Mouse (Mus musculus) liver, embryonic 14.5 days (tissue): Measurements from ENCODE around the gene Znrf1. TPM values are rescaled to one million over a fixed set of nuclear protein-coding genes. Genes with fewer than 3 reads are reported as not detected.

Source experiments
- ATAC-seq: fragments of 200-750 bp; cut with Nextera tagmentation; 2 replicates; pipeline ENCODE4 v1.8.0; 2017; ENCODE audit warnings: moderate number of reproducible peaks, mild to moderate bottlenecking, moderate library complexity; ENCODE audit not compliant: insufficient read depth
- DNase-seq, 3 experiments: peaks; one replicate each; pipeline ENCODE4 v3.0.0-alpha.2; 2012 to 2013; ENCODE audit warnings: low read depth in 3 of 3, low spot score in 3 of 3
- H3K27ac ChIP-seq: fragments of 300-500 bp; sonication (generic); 2 replicates; pipeline ENCODE4 v1.5.1; 2014; ENCODE audit warnings: moderate library complexity, mild to moderate bottlenecking, control low read depth, inconsistent platforms
- H3K27me3 ChIP-seq: fragments of 300-500 bp; sonication (generic); 2 replicates; pipeline ENCODE4 v1.6.1; 2014; ENCODE audit warnings: mild to moderate bottlenecking, low read length, moderate library complexity; ENCODE audit not compliant: control insufficient read depth, insufficient read depth
- H3K36me3 ChIP-seq: fragments of 300-500 bp; sonication (generic); replicated peaks from 2 replicates; pipeline ENCODE4 v1.6.1; 2014; ENCODE audit warnings: low read depth; ENCODE audit not compliant: control insufficient read depth, insufficient read depth
- H3K4me1 ChIP-seq, 2 experiments: fragments of 200-500 bp in 1 of 2; fragments of 300-500 bp in 1 of 2; sonication (generic) in 1 of 2; replicated peaks; 2 replicates each; pipeline ENCODE4 v1.6.1; 2012 to 2014; ENCODE audit warnings: antibody characterized with exemption in 1 of 2, inconsistent platforms in 1 of 2, low read length in 1 of 2; ENCODE audit not compliant: control insufficient read depth in 2 of 2, insufficient read depth in 2 of 2
- H3K4me2 ChIP-seq: fragments of 300-500 bp; sonication (generic); 2 replicates; pipeline ENCODE4 v1.6.1; 2014; ENCODE audit warnings: low read depth, mild to moderate bottlenecking, control low read depth, moderate library complexity
- H3K4me3 ChIP-seq, 2 experiments: fragments of 200-500 bp in 1 of 2; fragments of 300-500 bp in 1 of 2; sonication (generic) in 1 of 2; 2 replicates each; pipeline ENCODE4 v1.5.1; 2012 to 2014; ENCODE audit warnings: low read depth in 2 of 2, low read length in 2 of 2, mild to moderate bottlenecking in 2 of 2, control low read depth in 1 of 2, inconsistent platforms in 1 of 2, moderate library complexity in 1 of 2; ENCODE audit not compliant: insufficient read depth in 1 of 2
- H3K9ac ChIP-seq: fragments of 300-500 bp; sonication (generic); replicated peaks from 2 replicates; pipeline ENCODE4 v1.6.1; 2014; ENCODE audit warnings: mild to moderate bottlenecking, control low read depth, moderate library complexity
- H3K9me3 ChIP-seq: fragments of 300-500 bp; sonication (generic); 2 replicates; pipeline ENCODE4 v1.6.1; 2016; ENCODE audit warnings: low read length, mixed read lengths; ENCODE audit not compliant: control insufficient read depth
- CTCF ChIP-seq: IDR thresholded peaks from 2 replicates; pipeline ENCODE4 v1.5.1; 2016; ENCODE audit warnings: antibody characterized with exemption, low read depth, control low read depth
- EP300 ChIP-seq: IDR thresholded peaks from 2 replicates; pipeline ENCODE4 v1.6.1; 2016; ENCODE audit warnings: antibody characterized with exemption, low read depth
- WGBS: fragments of 180-500 bp; shearing (Covaris S2); extraction: QIAGEN DNeasy Blood & Tissue Kit; methylation state at CpG from one replicate; pipeline ENCODE4 v1.1.7; 2014; ENCODE audit not compliant: insufficient replicate concordance; 5-methylcytosine and 5-hydroxymethylcytosine counted together
- polyA plus RNA-seq, 2 experiments: library from polyadenylated mRNA; depleted of rRNA in 1 of 2; stranded (reverse) in 1 of 2; unstranded in 1 of 2; fragments of >200 nt; fragmentation: Nextera tagmentation in 1 of 2; extraction: Ambion mirVana in 1 of 2; gene quantifications; 2 replicates each; pipeline versions ENCODE4 v1.2.1 to v1.2.3; 2012 to 2014

Gene Znrf1
- polyA plus RNA-seq, 2 experiments = 4.4 to 12.6 TPM

- ATAC-seq (peak; percentile 60), DNase-seq (no peak)
- Histone ChIP-seq H3K36me3 (no peaks in the 10 kb centered on the region), H3K4me1 (peaks cover 19 to 23% of the 10 kb centered on the region in 2 experiments), H3K9ac (no peak overlapping the region), H3K4me3 (no peak overlapping the region), H3K4me2 (no peak overlapping the region), H3K27ac (peak overlapping the region; percentile 29; the same call in 1 of the 2 replicates), H3K27me3 (no peaks in the 10 kb centered on the region), H3K9me3 (no peaks in the 10 kb centered on the region)
- 33% methylated on average over 4 of the region's 4 CpGs for WGBS
- no peak for TF ChIP-seq EP300
- TF ChIP-seq CTCF = no peak
Measured at GRCm38 (mm10) chr8:111510401-111510800, 25.5 kb upstream of the Znrf1 start.

DNA sequence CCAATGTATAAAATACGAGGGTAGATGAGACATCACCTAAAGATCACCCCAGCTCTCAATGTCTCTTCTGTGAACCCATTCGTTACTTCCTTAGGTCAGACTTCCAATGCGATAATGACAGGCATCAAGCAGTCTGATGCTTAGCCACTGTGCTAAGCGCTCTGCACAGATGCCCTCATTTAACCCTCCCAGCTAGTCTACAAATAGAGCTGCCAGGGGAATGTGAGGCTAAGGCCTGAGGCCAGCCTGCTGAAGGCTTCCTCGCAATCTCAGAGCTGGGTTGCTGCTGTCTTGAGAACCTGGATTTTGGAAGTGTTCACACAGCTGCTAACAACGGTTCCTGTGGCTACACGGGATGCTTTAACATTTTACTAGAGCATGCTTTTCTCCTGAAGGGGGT is 23.0 kb upstream of the Znrf1 start:
- peaks cover 23 to 36% of the 10 kb centered on the region in 2 experiments for H3K4me1 ChIP-seq
- DNase-seq (no peak), ATAC-seq (no peak)
- no peak for TF ChIP-seq CTCF
- TF ChIP-seq EP300 = no peak
- no peaks in the 10 kb centered on the region for H3K9me3 ChIP-seq
- no peaks in the 10 kb centered on the region for H3K27me3 ChIP-seq
- no peak overlapping the region for H3K27ac ChIP-seq
- H3K36me3 ChIP-seq = no peaks in the 10 kb centered on the region
- H3K4me2 ChIP-seq = no peak overlapping the region
- WGBS = 77% methylated on average over 7 of the region's 7 CpGs
- no peak overlapping the region for H3K4me3 ChIP-seq
- H3K9ac ChIP-seq = no peak overlapping the region

DNA sequence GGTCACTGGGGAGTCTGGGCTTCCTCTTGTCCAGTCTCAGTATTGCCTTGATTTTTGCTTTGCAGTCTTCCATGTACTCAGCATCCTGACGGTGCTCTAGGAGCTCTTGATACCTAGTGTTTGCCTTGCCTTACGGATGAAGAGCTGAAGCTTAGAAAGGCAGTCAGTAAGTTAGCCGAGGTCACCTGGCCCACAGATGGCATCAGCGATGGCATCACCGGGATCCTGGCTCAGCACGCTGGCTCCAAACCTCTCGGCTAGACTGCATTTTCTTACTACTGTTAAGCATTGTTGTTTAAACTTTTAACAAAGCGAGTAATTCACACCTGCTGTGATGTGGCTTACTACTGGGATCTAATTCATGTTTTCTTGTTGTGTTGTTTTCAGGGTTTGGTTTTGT is 22.5 kb upstream of the Znrf1 start:
- Histone ChIP-seq H3K4me3 (no peak overlapping the region), H3K36me3 (no peaks in the 10 kb centered on the region), H3K9ac (no peak overlapping the region), H3K27me3 (no peaks in the 10 kb centered on the region), H3K4me1 (peaks cover 23 to 36% of the 10 kb centered on the region in 2 experiments), H3K27ac (no peak overlapping the region), H3K4me2 (no peak overlapping the region), H3K9me3 (no peaks in the 10 kb centered on the region)
- WGBS = 84% methylated on average over 8 of the region's 8 CpGs
- DNase-seq (no peak), ATAC-seq (no peak)
- TF ChIP-seq CTCF (no peak), EP300 (no peak)

GRCm38 (mm10) chr8:111516451-111517035 is 19.4 kb upstream of the Znrf1 start:
- no peaks in the 10 kb centered on the region for H3K27me3 ChIP-seq
- H3K9me3 ChIP-seq = no peaks in the 10 kb centered on the region
- H3K27ac ChIP-seq = peak overlapping the region; percentile 2; the same call in 1 of the 2 replicates
- no peaks in the 10 kb centered on the region for H3K36me3 ChIP-seq
- H3K4me1 ChIP-seq = peaks cover 4 to 19% of the 10 kb centered on the region in 2 experiments; a peak in 3 of 4 replicates
- 54% methylated on average over 7 of the region's 7 CpGs for WGBS
- no peak overlapping the region for H3K4me2 ChIP-seq
- DNase-seq = peak in 2 of 3 experiments; percentile 46 to 53
- H3K4me3 ChIP-seq = no peak overlapping the region
- peak; percentile 81 for ATAC-seq
- TF ChIP-seq CTCF = no peak
- TF ChIP-seq EP300 = peak; percentile 61; the same call in 1 of the 2 replicates
- no peak overlapping the region; the same call in 1 of the 2 replicates for H3K9ac ChIP-seq

- Histone ChIP-seq H3K4me3 (no peak overlapping the region), H3K4me2 (no peak overlapping the region), H3K9me3 (no peaks in the 10 kb centered on the region), H3K36me3 (no peaks in the 10 kb centered on the region), H3K4me1 (peaks cover 4 to 19% of the 10 kb centered on the region in 2 experiments; a peak in 3 of 4 replicates), H3K9ac (no peak overlapping the region), H3K27ac (peak overlapping the region; percentile 31; the same call in 1 of the 2 replicates), H3K27me3 (no peaks in the 10 kb centered on the region)
- no peak for TF ChIP-seq CTCF
- no peak for TF ChIP-seq EP300
- no peak for DNase-seq
- 74% methylated on average over 2 of the region's 2 CpGs for WGBS
- no peak for ATAC-seq
Measured at GRCm38 (mm10) chr8:111517466-111517865, 18.4 kb upstream of the Znrf1 start.
